Mouse (Mus musculus) frontal cortex, adult 2 months (tissue): ENCODE measurements around the gene Epha4. TPM values are rescaled to one million over a fixed set of nuclear protein-coding genes. Genes with fewer than 3 reads are reported as not detected.

Experiments
- DNase-seq, 2 experiments: peaks; one replicate each; pipeline ENCODE4 v3.0.0; 2022; ENCODE audit warnings: low spot score in 1 of 2; ENCODE audit errors: extremely low spot score in 1 of 2
- polyA plus RNA-seq: library from polyadenylated mRNA; depleted of rRNA; stranded (reverse); fragments of >200 nt; gene quantifications from 2 replicates; pipeline ENCODE4 v1.2.3, GENCODE M21; 2012

The Epha4 gene
- polyA plus RNA-seq, 1 experiment = 46.1 TPM

GRCm38 (mm10) chr1:77343792-77344191 lies 171.1 kb downstream of the Epha4 start:
- no peak for DNase-seq

GRCm38 (mm10) chr1:77339701-77340100 lies 175.2 kb downstream of the Epha4 start:
- DNase-seq = no peak

GRCm38 (mm10) chr1:77338346-77338745 lies 176.5 kb downstream of the Epha4 start:
- DNase-seq = no peak

GRCm38 (mm10) chr1:77336937-77337336 lies 178.0 kb downstream of the Epha4 start:
- no peak for DNase-seq

GRCm38 (mm10) chr1:77318597-77319127 lies 196.2 kb downstream of the Epha4 start:
- no peak for DNase-seq
